Mouse (Mus musculus): ENCODE data around the gene Tma16. TPM values are rescaled to one million over a fixed set of nuclear protein-coding genes. Genes with fewer than 3 reads are reported as not detected.

The Tma16 gene
- total RNA-seq, 2 experiments from 2014 or later, result 4.6 to 5.1 TPM

DNA sequence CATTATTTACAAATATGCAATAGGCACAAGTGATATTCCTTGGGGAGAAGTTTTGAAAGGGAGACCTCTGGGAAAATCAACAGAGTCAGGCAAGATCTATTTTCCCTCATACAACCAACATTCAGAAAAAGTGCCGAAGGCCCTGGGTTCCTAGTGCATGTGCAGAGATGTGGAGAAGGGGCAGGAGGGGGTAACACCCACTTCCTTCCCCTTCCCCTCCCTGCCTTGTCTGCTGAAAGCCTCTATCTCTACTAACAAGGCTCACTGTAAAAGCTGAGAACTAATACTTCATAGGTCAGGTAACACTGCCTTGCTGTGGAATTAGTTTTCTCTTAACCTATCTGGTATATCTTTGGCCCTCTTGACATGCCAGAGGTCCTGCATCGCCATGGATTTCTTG lies 55.7 kb downstream of the Tma16 start:
- DNase-seq, result no peak
- intact Hi-C loops (cut with DNase I), result loop anchor here (10.0 kb wide), 1 partner anchor 1406 kb away; no protein-coding TSS in a partner anchor

Other genes starting within 250 kb of the Tma16 start
- under 1 TPM in 1 of 2 experiments, not detected in 1; 0.07 TPM for gene Tktl2, start 25.2 kb upstream of the Tma16 start, total RNA-seq (2021)
- gene Npy5r, start 201.6 kb upstream of the Tma16 start, total RNA-seq (2021), result not detected
- 1 to 10 TPM in 1 of 2 experiments, under 1 TPM in 1; 0.94 to 2.3 TPM for gene Npy1r, start 210.7 kb upstream of the Tma16 start, total RNA-seq (2021)